Mouse (Mus musculus) liver, embryonic 14.5 days (tissue): ENCODE data around the gene Pde4d. TPM values are rescaled to one million over a fixed set of nuclear protein-coding genes. Genes with fewer than 3 reads are reported as not detected.

Experiments used
- ATAC-seq: fragments of 200-750 bp; cut with Nextera tagmentation; 2 replicates; pipeline ENCODE4 v1.8.0; 2017; ENCODE audit warnings: moderate number of reproducible peaks, mild to moderate bottlenecking, moderate library complexity; ENCODE audit not compliant: insufficient read depth
- DNase-seq, 3 experiments: peaks; one replicate each; pipeline ENCODE4 v3.0.0-alpha.2; 2012 to 2013; ENCODE audit warnings: low read depth in 3 of 3, low spot score in 3 of 3
- H3K27ac ChIP-seq: fragments of 300-500 bp; sonication (generic); 2 replicates; pipeline ENCODE4 v1.5.1; 2014; ENCODE audit warnings: moderate library complexity, mild to moderate bottlenecking, control low read depth, inconsistent platforms
- H3K27me3 ChIP-seq: fragments of 300-500 bp; sonication (generic); 2 replicates; pipeline ENCODE4 v1.6.1; 2014; ENCODE audit warnings: mild to moderate bottlenecking, low read length, moderate library complexity; ENCODE audit not compliant: control insufficient read depth, insufficient read depth
- H3K36me3 ChIP-seq: fragments of 300-500 bp; sonication (generic); replicated peaks from 2 replicates; pipeline ENCODE4 v1.6.1; 2014; ENCODE audit warnings: low read depth; ENCODE audit not compliant: control insufficient read depth, insufficient read depth
- H3K4me1 ChIP-seq, 2 experiments: fragments of 200-500 bp in 1 of 2; fragments of 300-500 bp in 1 of 2; sonication (generic) in 1 of 2; replicated peaks; 2 replicates each; pipeline ENCODE4 v1.6.1; 2012 to 2014; ENCODE audit warnings: antibody characterized with exemption in 1 of 2, inconsistent platforms in 1 of 2, low read length in 1 of 2; ENCODE audit not compliant: control insufficient read depth in 2 of 2, insufficient read depth in 2 of 2
- H3K4me2 ChIP-seq: fragments of 300-500 bp; sonication (generic); 2 replicates; pipeline ENCODE4 v1.6.1; 2014; ENCODE audit warnings: low read depth, mild to moderate bottlenecking, control low read depth, moderate library complexity
- H3K4me3 ChIP-seq, 2 experiments: fragments of 200-500 bp in 1 of 2; fragments of 300-500 bp in 1 of 2; sonication (generic) in 1 of 2; 2 replicates each; pipeline ENCODE4 v1.5.1; 2012 to 2014; ENCODE audit warnings: low read depth in 2 of 2, low read length in 2 of 2, mild to moderate bottlenecking in 2 of 2, control low read depth in 1 of 2, inconsistent platforms in 1 of 2, moderate library complexity in 1 of 2; ENCODE audit not compliant: insufficient read depth in 1 of 2
- H3K9ac ChIP-seq: fragments of 300-500 bp; sonication (generic); replicated peaks from 2 replicates; pipeline ENCODE4 v1.6.1; 2014; ENCODE audit warnings: mild to moderate bottlenecking, control low read depth, moderate library complexity
- H3K9me3 ChIP-seq: fragments of 300-500 bp; sonication (generic); 2 replicates; pipeline ENCODE4 v1.6.1; 2016; ENCODE audit warnings: low read length, mixed read lengths; ENCODE audit not compliant: control insufficient read depth
- CTCF ChIP-seq: IDR thresholded peaks from 2 replicates; pipeline ENCODE4 v1.5.1; 2016; ENCODE audit warnings: antibody characterized with exemption, low read depth, control low read depth
- EP300 ChIP-seq: IDR thresholded peaks from 2 replicates; pipeline ENCODE4 v1.6.1; 2016; ENCODE audit warnings: antibody characterized with exemption, low read depth
- WGBS: fragments of 180-500 bp; shearing (Covaris S2); extraction: QIAGEN DNeasy Blood & Tissue Kit; methylation state at CpG from one replicate; pipeline ENCODE4 v1.1.7; 2014; ENCODE audit not compliant: insufficient replicate concordance; 5-methylcytosine and 5-hydroxymethylcytosine counted together
- polyA plus RNA-seq, 2 experiments: library from polyadenylated mRNA; depleted of rRNA in 1 of 2; stranded (reverse) in 1 of 2; unstranded in 1 of 2; fragments of >200 nt; fragmentation: Nextera tagmentation in 1 of 2; extraction: Ambion mirVana in 1 of 2; gene quantifications; 2 replicates each; pipeline versions ENCODE4 v1.2.1 to v1.2.3; 2012 to 2014

Pde4d gene
- polyA plus RNA-seq, 2 experiments = 4.9 to 8.6 TPM

DNA sequence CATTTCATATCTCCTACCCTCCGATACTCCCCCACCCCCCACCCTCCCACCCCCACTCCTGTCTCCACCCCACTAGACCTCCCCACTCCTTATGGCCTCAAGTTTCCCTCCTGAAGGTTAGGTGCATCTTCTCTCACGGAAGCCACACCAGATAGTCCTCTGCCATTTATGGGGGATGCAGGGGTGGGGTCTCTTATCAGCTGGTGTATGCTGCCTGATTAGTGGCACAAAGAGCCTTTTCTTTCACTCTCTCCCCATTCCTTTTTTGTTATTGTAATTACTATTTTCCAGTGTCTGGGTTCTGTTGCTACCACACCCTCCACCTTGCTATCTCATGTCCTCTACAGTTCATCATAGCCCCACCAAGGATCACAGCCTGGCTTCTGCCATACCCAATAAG, 1194.3 kb downstream of the Pde4d start:
- Histone ChIP-seq H3K27me3 (no peaks in the 10 kb centered on the region), H3K4me3 (no peak overlapping the region), H3K27ac (peak overlapping the region; percentile 87), H3K4me2 (peak overlapping the region; percentile 60), H3K36me3 (no peaks in the 10 kb centered on the region), H3K9ac (peak overlapping the region; percentile 53), H3K9me3 (no peaks in the 10 kb centered on the region), H3K4me1 (peaks cover 62 to 67% of the 10 kb centered on the region in 2 experiments)
- ATAC-seq (peak; percentile 77), DNase-seq (no peak)
- WGBS = 9% methylated on average over 2 of the region's 2 CpGs
- TF ChIP-seq EP300 (peak; percentile 42; the same call in 1 of the 2 replicates), CTCF (no peak)

DNA sequence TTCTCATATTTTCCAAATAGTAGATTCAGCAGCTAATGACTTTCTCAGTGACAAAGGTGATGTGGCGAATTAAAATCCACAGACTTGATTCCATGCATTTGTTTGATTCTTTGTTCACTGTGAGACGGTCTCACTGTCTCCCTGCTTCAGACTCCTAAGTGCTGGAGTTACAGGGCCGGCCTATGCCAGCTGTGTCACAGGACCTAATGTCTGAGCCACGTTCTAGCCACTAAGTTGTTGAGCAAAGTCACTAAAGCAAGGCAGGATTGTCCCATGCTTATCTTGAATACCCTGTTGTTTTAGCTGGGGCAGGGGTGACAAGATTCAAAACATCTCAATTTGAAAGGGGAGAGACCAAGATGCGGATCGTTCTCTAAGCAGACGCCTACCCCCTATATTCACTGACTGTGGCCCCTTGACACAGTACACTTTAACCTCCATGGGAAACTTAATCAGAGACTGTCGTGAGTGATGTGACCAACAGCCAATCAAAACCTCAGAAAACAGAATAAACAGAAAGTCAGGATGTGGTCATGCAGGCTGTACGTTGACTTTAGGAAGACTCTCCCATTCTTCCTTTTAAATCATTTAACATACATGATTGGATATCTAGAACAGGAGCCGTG, 1195.6 kb downstream of the Pde4d start:
- Histone ChIP-seq H3K4me2 (peak overlapping the region; percentile 58), H3K27me3 (no peaks in the 10 kb centered on the region), H3K9me3 (no peaks in the 10 kb centered on the region), H3K27ac (peak overlapping the region; percentile 87), H3K36me3 (no peaks in the 10 kb centered on the region), H3K9ac (peak overlapping the region; percentile 24; the same call in 1 of the 2 replicates), H3K4me3 (no peak overlapping the region), H3K4me1 (peaks cover 67 to 72% of the 10 kb centered on the region in 2 experiments)
- DNase-seq (peak in 2 of 3 experiments; percentile 57 to 61), ATAC-seq (peak; percentile 14)
- TF ChIP-seq CTCF (no peak), EP300 (no peak)
- WGBS = 21% methylated on average over 10 of the region's 10 CpGs

DNA sequence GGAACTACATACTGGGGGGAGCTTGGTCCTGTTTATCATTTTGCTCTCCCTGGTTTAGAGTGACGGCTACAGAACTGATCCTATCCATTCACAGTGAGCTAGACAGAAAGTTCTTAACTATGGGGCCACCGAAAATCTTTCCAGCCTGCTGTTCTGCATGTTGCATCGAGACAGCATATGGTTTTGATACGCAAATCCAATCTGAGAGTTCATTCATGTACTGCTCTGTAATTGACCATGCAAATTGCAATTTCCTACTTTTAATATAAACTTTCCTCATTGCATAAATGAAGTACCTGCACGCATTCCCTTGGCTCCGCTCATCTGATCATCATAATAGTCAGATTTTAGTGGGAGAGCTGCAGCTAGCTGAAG, 1196.1 kb downstream of the Pde4d start:
- Histone ChIP-seq H3K4me2 (peak overlapping the region; percentile 58), H3K4me3 (no peak overlapping the region), H3K27ac (peak overlapping the region; percentile 87), H3K27me3 (no peaks in the 10 kb centered on the region), H3K4me1 (peaks cover 72 to 77% of the 10 kb centered on the region in 2 experiments), H3K9ac (peak overlapping the region; percentile 24; the same call in 1 of the 2 replicates), H3K36me3 (no peaks in the 10 kb centered on the region), H3K9me3 (no peaks in the 10 kb centered on the region)
- TF ChIP-seq CTCF (no peak), EP300 (no peak)
- DNase-seq (no peak), ATAC-seq (0 out of 2 replicates have a peak, but pooled peaks have one; percentile 0)
- WGBS = 59% methylated on average over 6 of the region's 6 CpGs

DNA sequence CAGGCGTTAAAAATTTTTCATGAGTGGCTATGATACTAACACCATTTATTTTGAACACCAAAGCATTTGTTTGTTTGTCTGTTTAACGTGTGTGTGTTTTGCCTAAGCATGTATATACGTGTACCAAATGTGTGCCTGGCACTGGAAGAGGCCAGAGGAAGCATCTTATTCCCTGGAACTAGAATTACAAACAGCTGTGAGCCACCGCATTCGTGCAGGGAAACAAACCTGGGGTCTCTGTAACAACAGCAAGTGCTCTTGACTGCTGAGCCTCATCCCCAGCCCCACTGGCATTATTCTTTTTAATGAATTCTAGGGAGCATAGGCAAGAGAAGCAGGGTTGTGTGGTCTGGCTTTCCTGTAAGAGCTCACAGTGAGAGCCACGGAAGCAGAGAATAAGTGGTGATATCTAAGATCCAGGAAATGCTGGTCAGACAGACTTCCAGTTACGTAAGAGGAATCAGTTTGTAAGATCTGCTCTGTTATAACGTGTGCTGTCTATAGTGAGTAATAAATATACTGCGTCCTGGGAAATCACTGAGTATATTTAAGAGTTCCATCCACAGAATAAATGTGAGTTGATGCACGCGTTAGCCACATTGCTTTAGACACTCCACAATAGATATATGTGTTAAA, 1197.0 kb downstream of the Pde4d start:
- no peaks in the 10 kb centered on the region for H3K27me3 ChIP-seq
- ATAC-seq = no peak
- no peak overlapping the region for H3K4me3 ChIP-seq
- TF ChIP-seq CTCF (no peak), EP300 (no peak)
- H3K9ac ChIP-seq = no peak overlapping the region
- H3K4me1 ChIP-seq = peaks cover 74 to 77% of the 10 kb centered on the region in 2 experiments
- DNase-seq = no peak
- H3K4me2 ChIP-seq = peak overlapping the region; percentile 14
- H3K27ac ChIP-seq = peak overlapping the region; percentile 68
- no peaks in the 10 kb centered on the region for H3K9me3 ChIP-seq
- no peaks in the 10 kb centered on the region for H3K36me3 ChIP-seq
- WGBS = 18% methylated on average over 11 of the region's 11 CpGs

DNA sequence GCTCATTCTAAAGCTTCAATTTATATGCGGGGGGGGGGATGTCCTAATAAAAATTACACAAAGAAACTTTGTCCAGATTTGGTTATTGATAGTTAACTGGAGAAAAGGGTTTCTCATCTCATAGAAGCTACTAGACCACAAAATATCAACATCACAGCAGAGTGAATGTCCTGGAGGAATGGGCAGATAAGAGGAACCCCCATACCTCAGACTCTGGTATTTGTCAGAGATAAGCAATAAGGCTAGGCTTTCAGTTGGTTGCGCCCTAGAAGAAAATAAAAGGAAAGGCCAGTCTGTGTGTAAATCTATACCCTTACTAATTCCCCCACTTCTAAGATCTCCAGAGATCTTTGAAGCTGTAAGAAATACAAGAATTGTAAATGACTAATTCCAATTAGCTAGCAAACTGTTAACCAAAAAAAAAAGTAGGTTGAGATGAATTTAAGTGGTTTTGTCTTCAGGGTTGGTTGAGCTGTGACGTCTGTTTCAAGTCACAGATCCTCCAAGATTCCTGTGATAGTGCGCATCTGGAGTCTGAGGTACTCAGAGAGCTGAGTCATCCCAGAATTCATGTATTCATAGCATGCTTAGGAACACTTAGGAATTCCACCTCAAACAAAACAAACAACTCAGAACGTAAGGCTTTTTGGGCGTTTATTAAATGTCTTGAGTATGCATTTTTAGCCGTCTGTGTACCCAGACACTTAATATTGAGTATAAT, 1197.9 kb downstream of the Pde4d start:
- no peaks in the 10 kb centered on the region for H3K36me3 ChIP-seq
- no peak overlapping the region for H3K4me3 ChIP-seq
- 26% methylated on average over 7 of the region's 7 CpGs for WGBS
- DNase-seq (peak; percentile 68 to 73 (median 70)), ATAC-seq (peak; percentile 57)
- no peaks in the 10 kb centered on the region for H3K27me3 ChIP-seq
- peak overlapping the region; percentile 41 for H3K9ac ChIP-seq
- H3K4me2 ChIP-seq = peak overlapping the region; percentile 60
- H3K9me3 ChIP-seq = no peaks in the 10 kb centered on the region
- TF ChIP-seq EP300 = peak; percentile 94
- no peak for TF ChIP-seq CTCF
- peak overlapping the region; percentile 89 for H3K27ac ChIP-seq
- H3K4me1 ChIP-seq = peaks cover 75 to 80% of the 10 kb centered on the region in 2 experiments
